Mouse (Mus musculus) erythroblast, embryonic 14.5 days (primary cell): ENCODE measurements around the gene Dapl1. TPM values are rescaled to one million over a fixed set of nuclear protein-coding genes. Genes with fewer than 3 reads are reported as not detected.

Experiments used
- H3K27me3 ChIP-seq: 2 replicates; pipeline ENCODE4 v1.6.1; 2012; ENCODE audit warnings: inconsistent platforms; ENCODE audit not compliant: control insufficient read depth
- H3K36me3 ChIP-seq: 2 replicates; pipeline ENCODE4 v1.6.1; 2012; ENCODE audit warnings: mild to moderate bottlenecking, inconsistent platforms; ENCODE audit not compliant: control insufficient read depth
- H3K4me1 ChIP-seq: 2 replicates; pipeline ENCODE4 v1.6.1; 2012; ENCODE audit warnings: inconsistent platforms; ENCODE audit not compliant: control insufficient read depth
- H3K4me3 ChIP-seq: replicated peaks from 2 replicates; pipeline ENCODE3; 2012; ENCODE audit warnings: moderate library complexity, mild to moderate bottlenecking, inconsistent platforms
- H3K9me3 ChIP-seq: 2 replicates; pipeline ENCODE4 v1.6.1; 2012; ENCODE audit warnings: low read length, inconsistent platforms, mixed read lengths; ENCODE audit not compliant: control insufficient read depth
- GATA1 ChIP-seq: IDR thresholded peaks from 2 replicates; pipeline ENCODE4 v1.6.1; 2012; ENCODE audit warnings: low read length, inconsistent platforms, mixed read lengths
- TAL1 ChIP-seq: IDR thresholded peaks from 3 replicates; pipeline ENCODE4 v1.6.1; 2012; ENCODE audit warnings: low read length, inconsistent platforms, mixed read lengths
- polyA plus RNA-seq: library from polyadenylated mRNA; stranded (reverse); fragments of >175 nt; gene quantifications from 2 replicates; pipeline ENCODE4 v1.2.3, GENCODE M21; 2012

The Dapl1 gene
- polyA plus RNA-seq, 1 experiment = not detected

GRCm38 (mm10) chr2:59448516-59448915 lies 35.9 kb upstream of the Dapl1 start:
- no peaks in the 10 kb centered on the region for H3K4me1 ChIP-seq
- no peaks in the 10 kb centered on the region for H3K36me3 ChIP-seq
- no peak overlapping the region for H3K4me3 ChIP-seq
- H3K27me3 ChIP-seq = no peaks in the 10 kb centered on the region
- H3K9me3 ChIP-seq = no peaks in the 10 kb centered on the region
- TF ChIP-seq GATA1 = no peak
- TF ChIP-seq TAL1 = no peak

- Histone ChIP-seq H3K4me3 (no peak overlapping the region), H3K27me3 (no peaks in the 10 kb centered on the region), H3K36me3 (no peaks in the 10 kb centered on the region), H3K9me3 (no peaks in the 10 kb centered on the region), H3K4me1 (no peaks in the 10 kb centered on the region)
- TF ChIP-seq GATA1 (no peak), TAL1 (no peak)
These were observed 35.5 kb upstream of the Dapl1 start for GRCm38 (mm10) chr2:59448921-59449320.

- Histone ChIP-seq H3K9me3 (no peaks in the 10 kb centered on the region), H3K36me3 (no peaks in the 10 kb centered on the region), H3K4me3 (no peak overlapping the region), H3K27me3 (no peaks in the 10 kb centered on the region), H3K4me1 (no peaks in the 10 kb centered on the region)
- TF ChIP-seq GATA1 (no peak), TAL1 (no peak)
These were observed 32.8 kb upstream of the Dapl1 start for GRCm38 (mm10) chr2:59451675-59452074.

- no peak for TF ChIP-seq GATA1
- no peak for TF ChIP-seq TAL1
- no peaks in the 10 kb centered on the region for H3K36me3 ChIP-seq
- H3K9me3 ChIP-seq = no peaks in the 10 kb centered on the region
- no peak overlapping the region for H3K4me3 ChIP-seq
- no peaks in the 10 kb centered on the region for H3K4me1 ChIP-seq
- H3K27me3 ChIP-seq = no peaks in the 10 kb centered on the region
These were observed 32.4 kb upstream of the Dapl1 start for GRCm38 (mm10) chr2:59452102-59452501.

- Histone ChIP-seq H3K9me3 (no peaks in the 10 kb centered on the region; the same call in 1 of the 2 replicates), H3K4me1 (no peaks in the 10 kb centered on the region), H3K4me3 (no peak overlapping the region), H3K27me3 (no peaks in the 10 kb centered on the region), H3K36me3 (no peaks in the 10 kb centered on the region)
- TF ChIP-seq GATA1 = no peak
- TF ChIP-seq TAL1 = no peak
These were observed 22.4 kb upstream of the Dapl1 start for GRCm38 (mm10) chr2:59462086-59462485.

- no peaks in the 10 kb centered on the region for H3K36me3 ChIP-seq
- H3K9me3 ChIP-seq = no peaks in the 10 kb centered on the region; the same call in 1 of the 2 replicates
- H3K4me3 ChIP-seq = no peak overlapping the region
- no peaks in the 10 kb centered on the region for H3K4me1 ChIP-seq
- H3K27me3 ChIP-seq = no peaks in the 10 kb centered on the region
- TF ChIP-seq TAL1 = no peak
- TF ChIP-seq GATA1 = no peak
These were observed 20.8 kb upstream of the Dapl1 start for GRCm38 (mm10) chr2:59463428-59464182.

GRCm38 (mm10) chr2:59465671-59466070 lies 18.8 kb upstream of the Dapl1 start:
- Histone ChIP-seq H3K27me3 (no peaks in the 10 kb centered on the region), H3K4me3 (no peak overlapping the region), H3K36me3 (no peaks in the 10 kb centered on the region), H3K4me1 (no peaks in the 10 kb centered on the region), H3K9me3 (no peaks in the 10 kb centered on the region)
- TF ChIP-seq GATA1 (no peak), TAL1 (no peak)

- no peaks in the 10 kb centered on the region for H3K36me3 ChIP-seq
- no peaks in the 10 kb centered on the region for H3K27me3 ChIP-seq
- TF ChIP-seq TAL1 = no peak
- no peak for TF ChIP-seq GATA1
- H3K4me1 ChIP-seq = no peaks in the 10 kb centered on the region
- H3K9me3 ChIP-seq = no peaks in the 10 kb centered on the region
- no peak overlapping the region for H3K4me3 ChIP-seq
These were observed 18.1 kb upstream of the Dapl1 start for GRCm38 (mm10) chr2:59466358-59466757.

GRCm38 (mm10) chr2:59467085-59467484 lies 17.4 kb upstream of the Dapl1 start:
- H3K36me3 ChIP-seq = no peaks in the 10 kb centered on the region
- H3K4me3 ChIP-seq = no peak overlapping the region
- H3K4me1 ChIP-seq = no peaks in the 10 kb centered on the region
- H3K27me3 ChIP-seq = no peaks in the 10 kb centered on the region
- no peaks in the 10 kb centered on the region for H3K9me3 ChIP-seq
- TF ChIP-seq GATA1 (no peak), TAL1 (no peak)
